Mouse (Mus musculus) neural tube, embryonic 13.5 days (tissue): ENCODE results near the gene Lamb2. TPM values are rescaled to one million over a fixed set of nuclear protein-coding genes. Genes with fewer than 3 reads are reported as not detected.

Experiments
- ATAC-seq: fragments of 200-750 bp; cut with Nextera tagmentation; 2 replicates; pipeline ENCODE4 v1.8.0; 2017; ENCODE audit warnings: low read depth, mild to moderate bottlenecking, moderate TSS enrichment, moderate library complexity
- H3K27ac ChIP-seq: fragments of 300-500 bp; sonication (generic); replicated peaks from 2 replicates; pipeline ENCODE4 v1.5.1; 2015; ENCODE audit warnings: moderate library complexity, mild to moderate bottlenecking, inconsistent platforms
- H3K27me3 ChIP-seq: fragments of 300-500 bp; sonication (generic); 2 replicates; pipeline ENCODE4 v1.6.1; 2015; ENCODE audit warnings: mild to moderate bottlenecking, inconsistent platforms
- H3K36me3 ChIP-seq: fragments of 300-500 bp; sonication (generic); 2 replicates; pipeline ENCODE4 v1.6.1; 2015; ENCODE audit warnings: mild to moderate bottlenecking, inconsistent platforms
- H3K4me1 ChIP-seq: fragments of 300-500 bp; sonication (generic); replicated peaks from 2 replicates; pipeline ENCODE4 v1.6.1; 2015; ENCODE audit warnings: inconsistent platforms
- H3K4me2 ChIP-seq: fragments of 300-500 bp; sonication (generic); 2 replicates; pipeline ENCODE4 v1.6.1; 2015; ENCODE audit warnings: inconsistent platforms, mild to moderate bottlenecking, moderate library complexity
- H3K4me3 ChIP-seq: fragments of 300-500 bp; sonication (generic); 2 replicates; pipeline ENCODE4 v1.5.1; 2015; ENCODE audit warnings: mild to moderate bottlenecking, inconsistent platforms
- H3K9ac ChIP-seq: fragments of 300-500 bp; sonication (generic); 2 replicates; pipeline ENCODE4 v1.6.1; 2015; ENCODE audit warnings: moderate library complexity, mild to moderate bottlenecking, inconsistent platforms
- H3K9me3 ChIP-seq: fragments of 300-500 bp; sonication (generic); 2 replicates; pipeline ENCODE4 v1.6.1; 2016; ENCODE audit warnings: inconsistent platforms
- WGBS: fragments of 180-500 bp; shearing (Covaris S2); methylation state at CpG from one replicate; pipeline ENCODE4 v1.1.7; 2015; 5-methylcytosine and 5-hydroxymethylcytosine counted together
- polyA plus RNA-seq: library from polyadenylated mRNA; unstranded; fragments of >200 nt; fragmentation: Nextera tagmentation; extraction: Ambion mirVana; gene quantifications from 2 replicates; pipeline ENCODE4 v1.2.1, GENCODE M21; 2015

Lamb2 gene
- polyA plus RNA-seq, 1 experiment from 2014 or later = 21.6 TPM

DNA sequence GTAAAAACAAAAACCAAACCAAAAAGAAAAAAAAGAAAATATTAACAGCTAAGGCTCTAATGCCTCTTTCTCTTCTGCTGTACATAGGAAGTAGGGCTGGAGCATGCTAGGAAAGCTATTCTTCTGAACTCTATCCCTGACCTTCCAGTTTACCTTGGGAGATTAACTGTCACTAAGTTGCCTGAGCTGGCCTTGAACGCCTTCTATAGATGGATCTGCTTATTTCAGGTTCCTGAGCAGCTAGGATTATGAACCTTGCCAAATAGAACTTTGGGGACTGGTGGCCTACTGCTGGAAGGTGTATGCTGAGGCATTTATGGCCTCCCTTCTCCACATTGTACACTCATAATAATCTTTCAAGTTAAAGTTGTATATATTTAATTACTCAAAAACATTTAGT, 51.4 kb downstream of the Lamb2 start:
- no peaks in the 10 kb centered on the region for H3K27me3 ChIP-seq
- no peaks in the 10 kb centered on the region for H3K9me3 ChIP-seq
- H3K4me1 ChIP-seq = no peaks in the 10 kb centered on the region
- no peak for ATAC-seq
- H3K4me2 ChIP-seq = no peak overlapping the region
- H3K9ac ChIP-seq = no peak overlapping the region
- no peak overlapping the region for H3K4me3 ChIP-seq
- H3K27ac ChIP-seq = no peak overlapping the region
- peaks cover 75% of the 10 kb centered on the region for H3K36me3 ChIP-seq
- 95% methylated on average over 1 of the region's 1 CpGs for WGBS

DNA sequence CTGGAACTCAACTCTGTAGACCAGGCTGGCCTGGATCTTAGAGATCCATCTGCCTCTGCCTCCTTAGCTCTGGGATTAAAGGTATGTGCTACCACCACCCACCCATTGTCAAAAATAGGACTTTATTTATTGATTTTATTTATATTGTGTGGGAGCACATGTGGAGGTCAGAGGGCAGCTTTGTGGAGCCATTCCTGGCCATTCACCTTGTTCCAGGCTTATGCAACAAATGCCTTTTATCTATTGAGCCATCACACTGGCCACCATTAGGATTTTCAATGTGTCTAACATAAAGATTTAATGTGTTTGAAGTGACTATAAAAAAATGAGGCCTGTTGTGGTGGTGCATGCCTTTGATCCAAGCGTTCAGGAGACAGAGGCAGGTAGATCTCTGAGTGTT, 52.0 kb downstream of the Lamb2 start:
- Histone ChIP-seq H3K9me3 (no peaks in the 10 kb centered on the region), H3K4me2 (no peak overlapping the region), H3K36me3 (peaks cover 80% of the 10 kb centered on the region), H3K9ac (no peak overlapping the region), H3K4me1 (no peaks in the 10 kb centered on the region), H3K27ac (no peak overlapping the region), H3K4me3 (no peak overlapping the region), H3K27me3 (no peaks in the 10 kb centered on the region)
- 88% methylated on average over 1 of the region's 1 CpGs for WGBS
- no peak for ATAC-seq

Other genes starting within 250 kb of the Lamb2 start
- gene Dag1, start 215.8 kb upstream of the Lamb2 start, polyA plus RNA-seq = 57.2 and 57.6 TPM in 2 replicates
- gene Nicn1, start 189.3 kb upstream of the Lamb2 start, polyA plus RNA-seq = 124 and 130 TPM in 2 replicates
- 29.1 and 30.6 TPM in 2 replicates for gene Amt, start 182.9 kb upstream of the Lamb2 start, polyA plus RNA-seq
- 309 and 338 TPM in 2 replicates for gene Rhoa, start 173.6 kb upstream of the Lamb2 start, polyA plus RNA-seq
- 51.9 and 62.2 TPM in 2 replicates for gene Tcta, start 173.6 kb upstream of the Lamb2 start, polyA plus RNA-seq
- 548 and 562 TPM in 2 replicates for gene Gpx1, start 140.8 kb upstream of the Lamb2 start, polyA plus RNA-seq
- 121 and 129 TPM in 2 replicates for gene Usp4, start 131.9 kb upstream of the Lamb2 start, polyA plus RNA-seq
- gene 1700102P08Rik, start 86.9 kb upstream of the Lamb2 start, polyA plus RNA-seq = 2.2 TPM in 2 replicates
- 0.74 and 1.4 TPM in 2 replicates for gene Ccdc36, start 51.3 kb upstream of the Lamb2 start, polyA plus RNA-seq
- gene BC048562, start 43.3 kb upstream of the Lamb2 start, polyA plus RNA-seq = not detected in 2 replicates
- 55.3 and 57.0 TPM in 2 replicates for gene Ccdc71, start 19.2 kb upstream of the Lamb2 start, polyA plus RNA-seq
- gene Klhdc8b, start 18.2 kb upstream of the Lamb2 start, polyA plus RNA-seq = 68.4 and 86.4 TPM in 2 replicates
- 68.3 and 80.2 TPM in 2 replicates for gene Usp19, start 10.9 kb downstream of the Lamb2 start, polyA plus RNA-seq
- 69.1 and 80.0 TPM in 2 replicates for gene Qars, start 28.0 kb downstream of the Lamb2 start, polyA plus RNA-seq
- gene Qrich1, start 37.1 kb downstream of the Lamb2 start, polyA plus RNA-seq = 134 TPM in 2 replicates
- gene Impdh2, start 80.5 kb downstream of the Lamb2 start, polyA plus RNA-seq = 109 and 112 TPM in 2 replicates
- 68.0 and 80.2 TPM in 2 replicates for gene Ndufaf3, start 87.7 kb downstream of the Lamb2 start, polyA plus RNA-seq
- 267 and 294 TPM in 2 replicates for gene Dalrd3, start 90.2 kb downstream of the Lamb2 start, polyA plus RNA-seq
- 254 and 259 TPM in 2 replicates for gene Wdr6, start 99.0 kb downstream of the Lamb2 start, polyA plus RNA-seq
- gene P4htm, start 117.9 kb downstream of the Lamb2 start, polyA plus RNA-seq = 29.5 and 30.7 TPM in 2 replicates
- 47.0 and 53.4 TPM in 2 replicates for gene Arih2, start 169.7 kb downstream of the Lamb2 start, polyA plus RNA-seq
- gene Slc25a20, start 182.4 kb downstream of the Lamb2 start, polyA plus RNA-seq = 46.2 and 46.5 TPM in 2 replicates
- 56.1 and 57.6 TPM in 2 replicates for gene Prkar2a, start 209.6 kb downstream of the Lamb2 start, polyA plus RNA-seq